Mouse (Mus musculus) ES-E14 (cell line): ENCODE measurements around the gene Svopl.

ENCODE experiments used
- HCFC1 ChIP-seq: IDR thresholded peaks from 2 replicates; pipeline ENCODE4 v1.6.1; 2012; ENCODE audit warnings: low read length, inconsistent platforms, borderline replicate concordance; ENCODE audit not compliant: insufficient read depth
- ZC3H11A ChIP-seq: IDR thresholded peaks from 2 replicates; pipeline ENCODE4 v1.6.1; 2012; ENCODE audit warnings: low read depth, mild to moderate bottlenecking, inconsistent platforms, low read length, borderline replicate concordance
- ZNF384 ChIP-seq: IDR thresholded peaks from 2 replicates; pipeline ENCODE4 v1.6.1; 2012; ENCODE audit warnings: low read depth, low read length, inconsistent platforms

- TF ChIP-seq ZC3H11A (no peak), ZNF384 (no peak), HCFC1 (no peak)
These were observed 110.3 kb downstream of the Svopl start for GRCm38 (mm10) chr6:37936498-37936897.
